Mouse (Mus musculus) embryonic fibroblast, embryonic 13.5 days (primary cell): Measurements from ENCODE around the gene Rap1gap. TPM values are rescaled to one million over a fixed set of nuclear protein-coding genes. Genes with fewer than 3 reads are reported as not detected.
A peak's percentile ranks its signal among the peaks of the same experiment; 100 is the strongest.

Experiments used
- H3K27ac ChIP-seq: 2 replicates; pipeline ENCODE4 v1.5.1; 2012; ENCODE audit warnings: low read length, control low read depth, inconsistent platforms; ENCODE audit not compliant: insufficient read depth
- H3K4me1 ChIP-seq: 2 replicates; pipeline ENCODE4 v1.6.1; 2011; ENCODE audit warnings: low read length; ENCODE audit not compliant: control insufficient read depth, insufficient read depth
- H3K4me3 ChIP-seq: 2 replicates; pipeline ENCODE4 v1.5.1; 2011; ENCODE audit warnings: mild to moderate bottlenecking, control low read depth, low read length; ENCODE audit not compliant: insufficient read depth
- CTCF ChIP-seq: IDR thresholded peaks from 2 replicates; pipeline ENCODE4 v1.5.1; 2011; ENCODE audit warnings: mild to moderate bottlenecking, control low read depth, low read length, moderate library complexity, borderline replicate concordance; ENCODE audit not compliant: insufficient read depth
- POLR2A ChIP-seq: IDR thresholded peaks from 2 replicates; pipeline ENCODE4 v1.6.1; 2011; ENCODE audit warnings: low read depth, mild to moderate bottlenecking, control low read depth, low read length, moderate library complexity
- polyA plus RNA-seq: library from polyadenylated mRNA; stranded (reverse); fragments of >200 nt; gene quantifications from 2 replicates; pipeline ENCODE4 v1.2.4, GENCODE M21; 2011; ENCODE audit warnings: low read depth; ENCODE audit not compliant: missing spikeins, insufficient read length

Gene Rap1gap
- polyA plus RNA-seq, 1 experiment: 6.9 TPM

- TF ChIP-seq POLR2A: no peak
- Histone ChIP-seq H3K4me1 (no peaks in the 10 kb centered on the region), H3K27ac (no peak overlapping the region), H3K4me3 (no peak overlapping the region)
These were observed 4.0 kb upstream of the Rap1gap start for GRCm38 (mm10) chr4:137660364-137661077.

- no peaks in the 10 kb centered on the region for H3K4me1 ChIP-seq
- TF ChIP-seq CTCF (no peak), POLR2A (no peak)
- no peak overlapping the region for H3K27ac ChIP-seq
- no peak overlapping the region for H3K4me3 ChIP-seq
These were observed 3.5 kb upstream of the Rap1gap start for GRCm38 (mm10) chr4:137661078-137661450.

- no peak overlapping the region for H3K4me3 ChIP-seq
- H3K4me1 ChIP-seq: no peaks in the 10 kb centered on the region
- no peak overlapping the region for H3K27ac ChIP-seq
- TF ChIP-seq POLR2A (no peak), CTCF (no peak)
These were observed 3.0 kb upstream of the Rap1gap start for GRCm38 (mm10) chr4:137661547-137661946.

- TF ChIP-seq CTCF (no peak), POLR2A (no peak)
- no peak overlapping the region for H3K4me3 ChIP-seq
- no peaks in the 10 kb centered on the region for H3K4me1 ChIP-seq
- no peak overlapping the region for H3K27ac ChIP-seq
These were observed 1.0 kb upstream of the Rap1gap start for GRCm38 (mm10) chr4:137663491-137663890.

GRCm38 (mm10) chr4:137664980-137665675 is 602 bp downstream of the Rap1gap start:
- TF ChIP-seq CTCF (no peak), POLR2A (no peak)
- H3K4me1 ChIP-seq: no peaks in the 10 kb centered on the region
- no peak overlapping the region for H3K27ac ChIP-seq

GRCm38 (mm10) chr4:137665791-137666190 is 1.3 kb downstream of the Rap1gap start:
- H3K4me3 ChIP-seq: no peak overlapping the region
- no peaks in the 10 kb centered on the region for H3K4me1 ChIP-seq
- TF ChIP-seq CTCF: no peak
- H3K27ac ChIP-seq: no peak overlapping the region

More at GRCm38 (mm10) chr4:137664980-137665675, 602 bp downstream of the Rap1gap start:
- peak overlapping the region; percentile 27 for H3K4me3 ChIP-seq

GRCm38 (mm10) chr4:137666283-137666957 is 1.9 kb downstream of the Rap1gap start:
- H3K4me1 ChIP-seq: no peaks in the 10 kb centered on the region
- TF ChIP-seq POLR2A (no peak), CTCF (no peak)
- no peak overlapping the region for H3K4me3 ChIP-seq
- no peak overlapping the region for H3K27ac ChIP-seq

GRCm38 (mm10) chr4:137666958-137667345 is 2.4 kb downstream of the Rap1gap start:
- Histone ChIP-seq H3K4me3 (no peak overlapping the region), H3K4me1 (no peaks in the 10 kb centered on the region), H3K27ac (no peak overlapping the region)
- TF ChIP-seq POLR2A: no peak
- TF ChIP-seq CTCF: no peak

GRCm38 (mm10) chr4:137667747-137668146 is 3.2 kb downstream of the Rap1gap start:
- Histone ChIP-seq H3K4me1 (no peaks in the 10 kb centered on the region), H3K27ac (no peak overlapping the region), H3K4me3 (no peak overlapping the region)
- TF ChIP-seq CTCF: no peak
- no peak for TF ChIP-seq POLR2A

GRCm38 (mm10) chr4:137671711-137672500 is 7.4 kb downstream of the Rap1gap start:
- TF ChIP-seq POLR2A (no peak), CTCF (no peak)
- Histone ChIP-seq H3K27ac (no peak overlapping the region), H3K4me1 (no peaks in the 10 kb centered on the region)

More at GRCm38 (mm10) chr4:137671711-137672500, 7.4 kb downstream of the Rap1gap start:
- no peak overlapping the region for H3K4me3 ChIP-seq
